Mouse (Mus musculus) NIH3T3 (cell line): ENCODE measurements around the gene Rnf222.
"Not testable (repeated sequence)": the region's sequence is repeated elsewhere in the genome, so short reads cannot be mapped to it uniquely, and the experiment has no call there.

ENCODE experiments used
- DNase-seq: peaks from one replicate; pipeline ENCODE4 v3.0.0-alpha.2; 2012; ENCODE audit warnings: low read depth

The Rnf222 gene

DNA sequence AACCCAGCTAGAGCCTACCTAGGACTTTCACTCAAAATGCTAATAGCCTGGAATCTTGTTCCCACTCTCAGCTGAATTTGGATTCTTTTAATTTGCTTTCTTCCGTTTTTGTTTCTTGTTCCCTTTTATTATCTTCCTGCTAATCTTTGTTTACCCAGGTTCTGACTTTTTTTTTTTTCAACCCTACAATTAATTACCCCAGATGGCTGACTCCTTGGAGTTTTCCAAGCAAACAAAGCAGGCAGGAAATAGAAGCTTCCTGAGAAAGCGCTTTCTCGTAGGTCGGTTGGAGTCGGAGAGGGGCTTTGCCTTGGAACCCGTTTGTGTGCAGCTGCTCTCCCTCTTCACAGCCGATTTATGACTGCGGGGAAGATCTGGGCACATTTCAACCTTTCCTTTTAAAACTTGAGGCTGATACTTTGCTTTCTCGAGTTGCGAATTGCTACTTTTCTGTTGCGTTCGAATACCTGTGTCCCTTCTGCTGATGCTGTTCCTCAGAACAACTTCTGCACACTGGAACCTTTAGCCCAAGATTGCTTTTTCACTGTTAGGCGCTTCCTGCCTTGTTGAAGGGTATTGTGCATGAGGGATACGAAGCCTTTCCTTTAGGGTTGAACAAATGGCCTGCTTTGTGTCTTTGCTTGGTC lies 23.3 kb downstream of the Rnf222 start:
- no peak for DNase-seq

DNA sequence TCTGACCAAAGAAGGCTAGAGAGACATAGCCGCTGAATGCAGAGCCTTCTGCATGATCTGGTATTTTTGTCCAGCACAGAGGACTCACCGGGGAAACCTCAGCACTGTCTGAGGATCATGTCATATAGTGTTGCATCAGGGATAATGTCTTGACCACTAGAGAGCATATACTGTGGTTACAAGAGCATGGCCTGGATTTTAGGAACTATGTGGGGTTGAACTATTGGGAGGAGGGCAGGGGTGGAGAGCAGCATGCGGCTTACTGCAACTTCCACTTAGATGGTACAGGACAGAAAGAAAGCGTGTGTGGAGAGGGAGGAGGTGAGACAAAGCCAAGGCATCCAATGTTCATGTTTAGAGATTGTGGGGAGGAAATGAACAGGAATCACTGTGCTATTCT lies 26.2 kb downstream of the Rnf222 start:
- no peak for DNase-seq

DNA sequence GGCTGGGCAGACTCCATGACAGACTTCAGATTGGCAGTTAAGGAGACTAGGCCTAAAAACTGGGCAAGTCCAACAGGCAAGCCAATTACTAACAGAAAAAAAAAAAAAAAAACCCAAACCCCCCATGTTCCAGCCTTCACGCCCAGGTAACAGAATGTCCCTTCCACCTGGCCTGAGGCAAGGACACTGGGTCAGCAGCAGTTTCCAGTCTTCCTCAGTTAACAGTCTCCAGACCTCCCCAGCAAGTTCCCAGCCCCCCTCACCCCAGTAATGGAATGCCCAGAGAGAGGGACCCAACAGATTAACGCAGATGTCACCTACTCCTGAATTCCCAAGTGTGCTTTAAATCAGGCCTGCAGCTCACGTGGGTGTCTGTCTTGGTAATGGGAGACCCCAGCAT lies 34.8 kb downstream of the Rnf222 start:
- DNase-seq: no peak

DNA sequence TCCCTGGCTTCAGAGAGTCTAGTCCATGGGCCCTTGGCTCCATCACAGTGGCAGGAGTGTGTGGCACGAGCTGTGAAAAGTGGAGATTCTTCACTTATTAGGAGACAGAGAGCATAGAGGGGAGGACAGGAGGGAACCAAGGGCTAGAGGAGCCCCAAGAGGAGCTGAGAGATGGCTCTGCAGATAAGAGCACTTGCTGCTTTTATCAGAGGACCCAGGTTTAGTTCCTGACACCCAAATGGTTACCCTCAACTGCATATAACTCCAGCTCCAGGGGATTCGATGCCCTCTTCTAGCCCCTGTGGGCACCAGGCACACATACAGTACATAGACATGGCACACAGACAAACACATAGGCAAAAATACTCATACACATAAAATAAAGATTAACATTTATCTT lies 36.4 kb downstream of the Rnf222 start:
- no peak for DNase-seq

DNA sequence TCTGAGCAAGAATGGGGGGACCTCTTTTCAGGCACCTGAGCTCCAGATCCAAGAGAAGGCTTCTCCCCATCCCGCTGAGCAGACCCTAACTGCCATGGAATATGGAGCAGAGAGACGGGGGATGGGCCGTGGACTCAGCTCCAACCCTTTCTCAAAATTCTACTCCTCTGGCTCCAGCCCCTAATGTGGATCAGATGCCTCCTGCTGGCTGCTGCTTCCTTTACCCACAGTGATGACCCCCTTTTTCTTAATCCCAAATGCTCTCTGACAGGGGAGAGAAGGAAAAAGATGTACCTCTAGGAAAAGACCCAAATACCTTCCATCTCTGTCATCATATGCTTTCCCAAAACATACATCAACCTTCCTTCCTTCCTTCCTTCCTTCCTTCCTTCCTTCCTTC lies 38.6 kb downstream of the Rnf222 start, which contains the start of gene Odf4:
TSS of gene Odf4 (minus strand) at position 101 of the 400 bp plus-strand sequence.
- DNase-seq: no peak

DNA sequence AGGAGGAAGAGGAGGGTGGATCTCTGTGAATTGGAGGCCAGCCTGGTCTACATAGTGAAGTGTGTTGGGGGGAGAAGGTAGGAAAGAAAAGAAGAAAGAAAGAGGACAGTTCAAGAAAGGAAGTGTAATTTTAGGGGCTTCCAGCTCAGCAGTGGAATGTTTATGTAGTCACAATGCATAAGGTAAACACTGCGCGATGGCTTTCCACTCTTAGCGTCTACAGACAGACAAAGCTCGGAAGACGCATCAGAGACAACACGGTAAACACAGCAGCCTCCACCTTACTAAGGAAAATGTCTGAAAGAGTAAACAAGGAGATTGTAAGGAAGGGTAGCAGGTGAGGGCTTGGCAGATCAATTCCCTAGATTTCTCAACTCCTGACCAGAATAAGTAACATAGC lies 41.6 kb downstream of the Rnf222 start:
- DNase-seq: no peak

DNA sequence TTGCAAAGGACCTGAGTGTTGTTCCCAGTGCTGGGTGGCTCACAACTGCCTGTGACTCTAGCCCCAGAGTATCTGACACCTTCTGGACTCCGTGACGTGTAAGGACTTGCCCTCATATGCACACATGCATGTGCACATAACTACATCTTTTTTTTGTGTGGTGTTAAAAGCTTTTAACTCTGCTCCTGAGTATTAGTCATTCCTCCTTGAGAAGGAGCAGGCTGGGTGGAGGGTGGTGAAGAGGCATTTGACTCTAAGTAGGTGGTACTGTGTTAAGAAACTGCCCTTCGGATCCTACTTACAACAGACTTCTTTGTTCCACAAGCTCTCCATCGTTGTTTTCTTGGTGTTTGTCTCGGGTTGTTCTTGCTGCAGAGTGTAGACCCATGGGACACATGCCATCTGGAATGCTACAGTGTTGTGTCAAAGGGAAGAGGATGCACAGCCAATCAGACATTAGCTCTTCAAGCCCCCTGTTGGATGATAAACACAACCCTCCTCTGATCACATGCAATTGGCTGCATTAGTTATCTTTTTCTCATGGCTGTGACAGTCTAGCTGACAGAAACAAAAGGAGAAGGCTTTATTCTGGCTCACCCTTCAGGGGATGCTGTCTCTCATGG lies 45.6 kb downstream of the Rnf222 start:
- DNase-seq: no peak

DNA sequence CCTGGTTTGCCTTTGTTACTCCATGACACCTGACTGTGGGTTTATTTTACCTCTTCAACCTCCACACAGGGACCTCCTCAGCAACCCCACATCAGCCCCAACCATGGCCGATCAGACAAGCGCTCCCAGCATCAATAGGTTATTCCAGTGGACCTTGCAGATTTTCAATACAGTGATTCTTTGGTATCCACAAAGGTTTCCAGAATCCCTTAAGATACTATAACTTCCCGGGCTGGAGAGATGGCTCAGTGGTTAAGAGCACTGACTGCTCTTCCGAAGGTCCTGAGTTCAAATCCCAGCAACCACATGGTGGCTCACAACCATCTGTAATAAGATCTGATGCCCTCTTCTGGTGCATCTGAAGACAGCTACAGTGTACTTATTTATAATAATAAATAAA lies 48.6 kb downstream of the Rnf222 start:
- not testable (repeated sequence) for DNase-seq

DNA sequence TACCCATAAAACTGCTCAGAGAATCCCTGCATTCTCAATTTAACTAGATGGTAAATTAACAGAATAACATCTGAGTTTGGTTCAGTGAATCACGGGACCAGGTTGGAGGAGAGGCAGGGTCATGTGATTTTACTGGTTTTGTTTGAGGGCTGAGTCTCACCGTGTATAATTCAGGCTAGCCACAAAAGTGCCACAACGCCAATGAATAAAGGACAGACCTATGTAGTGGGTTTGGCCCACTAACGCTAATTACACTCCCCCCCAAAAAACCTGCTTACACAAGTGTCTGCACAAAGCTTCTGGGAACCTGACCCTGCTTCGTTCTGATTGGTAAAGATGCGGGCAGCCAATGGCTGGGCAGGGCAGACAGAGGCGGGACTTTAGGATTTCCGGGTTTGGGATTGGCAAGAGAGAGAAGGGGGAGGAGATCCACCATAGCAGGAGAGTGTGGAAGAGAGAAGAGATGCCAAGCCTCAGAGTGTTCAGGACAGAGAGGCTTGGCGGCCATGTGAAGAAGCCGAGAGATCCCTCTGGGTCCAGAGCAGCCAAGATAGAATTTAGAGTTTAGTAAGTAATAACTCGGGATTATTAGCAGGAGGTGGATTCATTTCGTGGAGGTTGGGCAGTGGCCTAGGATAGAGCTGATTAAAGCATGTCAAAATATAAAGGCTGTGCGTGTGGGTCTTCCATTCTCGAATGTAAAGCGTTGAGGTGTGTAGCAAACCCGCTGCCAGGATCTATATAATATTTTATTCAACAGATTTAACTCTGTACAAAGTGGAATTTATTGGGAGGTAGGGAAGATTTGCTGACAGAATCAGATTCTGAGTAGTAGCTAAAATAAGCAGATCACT lies 51.3 kb downstream of the Rnf222 start:
- peak; percentile 94 for DNase-seq

DNA sequence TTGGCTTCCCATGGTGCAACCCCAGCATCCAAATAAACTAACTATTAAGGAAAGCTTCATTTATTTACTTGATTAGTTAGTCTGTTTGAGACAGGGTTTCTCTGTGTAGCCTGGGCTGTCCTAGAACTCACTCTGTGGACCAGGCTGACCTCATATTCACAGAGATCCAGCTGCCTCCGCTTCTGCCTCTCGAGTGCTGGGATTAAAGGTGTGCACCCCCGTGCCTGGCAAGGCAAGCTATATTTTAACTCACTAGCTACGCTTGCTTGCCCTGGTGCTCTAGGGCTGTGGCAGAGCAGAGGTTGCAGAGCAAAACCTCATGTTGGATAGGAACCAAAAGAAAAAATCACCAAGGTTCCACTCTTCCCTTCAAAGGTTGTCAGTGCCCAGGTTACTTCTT lies 52.2 kb downstream of the Rnf222 start:
- no peak for DNase-seq

DNA sequence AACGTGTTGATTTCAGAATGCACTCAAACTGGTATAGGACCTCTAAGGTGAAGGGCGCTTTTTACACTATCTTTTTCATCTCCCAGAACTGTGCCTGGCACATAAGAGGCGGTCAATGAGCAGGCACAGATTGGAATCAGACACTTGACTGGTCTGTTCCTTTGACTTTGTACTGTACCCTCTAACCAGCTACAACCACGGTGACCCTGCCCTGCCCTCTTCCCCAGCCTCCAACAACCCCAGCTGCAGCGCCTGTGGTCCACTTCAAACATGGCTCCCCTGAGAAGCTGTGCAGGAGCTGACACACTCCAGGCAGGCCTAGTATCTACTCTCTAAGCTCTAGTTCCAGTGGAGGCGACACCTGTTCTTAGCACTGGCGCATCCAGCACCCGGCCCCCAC lies 54.4 kb downstream of the Rnf222 start:
- no peak for DNase-seq

DNA sequence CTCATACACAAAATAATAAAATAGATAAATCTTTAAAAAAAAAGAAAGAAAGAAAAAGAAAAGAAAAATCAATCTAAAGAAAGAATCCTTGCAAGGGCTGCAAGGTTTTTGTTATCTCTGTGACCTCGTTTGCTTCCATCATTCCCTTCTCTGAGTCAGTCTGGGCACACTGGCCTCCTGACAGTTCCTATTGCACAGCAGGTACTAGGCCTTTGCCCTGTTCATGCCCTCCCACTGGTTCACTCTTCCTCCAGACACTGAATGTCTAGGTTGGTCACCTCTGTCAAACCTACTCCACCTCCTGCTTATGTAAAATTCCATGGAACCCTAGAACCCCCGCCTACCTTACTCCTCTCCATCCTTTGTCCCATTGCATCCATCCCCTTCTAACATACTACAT lies 56.9 kb downstream of the Rnf222 start:
- no peak for DNase-seq
